Mouse (Mus musculus) limb, embryonic 12.5 days (tissue): ENCODE measurements at regions not wholly inside any gene's neighbourhood (a gene's known extent, or its start where the extent isn't known, plus 50 kb on each side); places are given as distances from the start of the nearest gene placed in this dataset.

Experiments
- ATAC-seq: fragments of 200-750 bp; cut with Nextera tagmentation; 2 replicates; pipeline ENCODE4 v1.8.0; 2017; ENCODE audit warnings: low read depth, moderate TSS enrichment; ENCODE audit not compliant: insufficient number of reproducible peaks, insufficient read depth, low FRiP score, low TSS enrichment
- H3K27ac ChIP-seq: fragments of 300-500 bp; sonication (generic); 2 replicates; pipeline ENCODE4 v1.5.1; 2016; ENCODE audit warnings: mild to moderate bottlenecking, moderate library complexity
- H3K27me3 ChIP-seq: fragments of 300-500 bp; sonication (generic); 2 replicates; pipeline ENCODE4 v1.6.1; 2016; ENCODE audit warnings: mild to moderate bottlenecking, moderate library complexity
- H3K36me3 ChIP-seq: fragments of 300-500 bp; sonication (generic); 2 replicates; pipeline ENCODE4 v1.6.1; 2016; ENCODE audit warnings: mild to moderate bottlenecking, moderate library complexity
- H3K4me1 ChIP-seq: fragments of 300-500 bp; sonication (generic); replicated peaks from 2 replicates; pipeline ENCODE4 v1.6.1; 2016
- H3K4me2 ChIP-seq: fragments of 300-500 bp; sonication (generic); 2 replicates; pipeline ENCODE4 v1.6.1; 2016; ENCODE audit warnings: mild to moderate bottlenecking, moderate library complexity
- H3K4me3 ChIP-seq: fragments of 300-500 bp; sonication (generic); replicated peaks from 2 replicates; pipeline ENCODE4 v1.5.1; 2016; ENCODE audit warnings: mild to moderate bottlenecking
- H3K9ac ChIP-seq: fragments of 300-500 bp; sonication (generic); replicated peaks from 2 replicates; pipeline ENCODE4 v1.6.1; 2016; ENCODE audit warnings: mild to moderate bottlenecking, moderate library complexity
- H3K9me3 ChIP-seq: fragments of 300-500 bp; sonication (generic); 2 replicates; pipeline ENCODE4 v1.6.1; 2016; ENCODE audit warnings: mild to moderate bottlenecking, moderate library complexity
- WGBS: fragments of 180-500 bp; shearing (Covaris S2); methylation state at CpG from one replicate; pipeline ENCODE4 v1.1.7; 2016; 5-methylcytosine and 5-hydroxymethylcytosine counted together

DNA sequence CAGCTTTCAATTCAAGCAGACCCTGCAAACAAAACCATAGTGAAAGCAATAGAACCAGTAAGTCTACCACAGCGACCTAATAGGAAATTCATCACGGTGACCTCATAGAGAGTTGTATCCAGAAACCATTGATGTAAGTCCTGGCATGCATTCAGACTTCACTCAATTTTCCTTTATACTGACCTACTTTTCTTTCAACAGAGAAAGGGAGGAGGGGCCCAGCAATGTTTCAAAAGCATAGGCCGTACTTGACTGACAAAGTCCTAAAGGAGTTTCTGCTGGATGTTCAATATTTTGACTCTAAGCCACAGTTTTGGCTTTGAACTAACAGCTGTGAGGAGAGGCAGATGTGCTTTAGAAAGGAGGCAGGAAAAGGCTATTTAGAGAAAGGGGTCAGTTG, 88.4 kb downstream of the AI593442 start:
- Histone ChIP-seq H3K4me3 (no peak overlapping the region), H3K36me3 (no peaks in the 10 kb centered on the region), H3K4me2 (no peak overlapping the region), H3K4me1 (no peaks in the 10 kb centered on the region), H3K9me3 (no peaks in the 10 kb centered on the region), H3K27ac (no peak overlapping the region), H3K27me3 (no peaks in the 10 kb centered on the region), H3K9ac (no peak overlapping the region)
- 87% methylated on average over 3 of the region's 3 CpGs for WGBS
- ATAC-seq, result no peak

DNA sequence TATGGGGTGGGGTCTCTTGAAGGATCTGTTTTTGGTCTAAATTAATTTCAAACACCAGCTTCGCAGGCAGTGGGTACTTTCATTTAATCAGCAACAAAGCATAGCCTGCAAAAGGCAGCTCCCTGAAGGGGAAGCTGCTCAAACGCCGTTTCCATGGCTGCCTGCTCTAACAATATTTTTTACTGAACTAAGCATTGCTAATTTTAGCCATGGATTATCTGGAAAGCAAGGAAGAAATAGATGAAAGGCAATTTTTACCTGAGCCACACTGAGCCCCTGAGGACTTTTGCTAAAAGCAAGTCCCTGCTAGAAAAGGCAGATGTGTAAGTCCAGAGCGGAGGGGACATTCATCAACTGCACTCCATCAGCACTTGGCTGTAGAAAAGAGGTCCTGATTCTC, 105.5 kb downstream of the AI593442 start:
- 71% methylated on average over 4 of the region's 4 CpGs for WGBS
- no peaks in the 10 kb centered on the region for H3K36me3 ChIP-seq
- H3K4me3 ChIP-seq, result no peak overlapping the region
- no peaks in the 10 kb centered on the region for H3K27me3 ChIP-seq
- H3K4me2 ChIP-seq, result no peak overlapping the region
- no peaks in the 10 kb centered on the region for H3K9me3 ChIP-seq
- no peak overlapping the region for H3K27ac ChIP-seq
- ATAC-seq, result no peak
- H3K9ac ChIP-seq, result no peak overlapping the region
- no peaks in the 10 kb centered on the region for H3K4me1 ChIP-seq

DNA sequence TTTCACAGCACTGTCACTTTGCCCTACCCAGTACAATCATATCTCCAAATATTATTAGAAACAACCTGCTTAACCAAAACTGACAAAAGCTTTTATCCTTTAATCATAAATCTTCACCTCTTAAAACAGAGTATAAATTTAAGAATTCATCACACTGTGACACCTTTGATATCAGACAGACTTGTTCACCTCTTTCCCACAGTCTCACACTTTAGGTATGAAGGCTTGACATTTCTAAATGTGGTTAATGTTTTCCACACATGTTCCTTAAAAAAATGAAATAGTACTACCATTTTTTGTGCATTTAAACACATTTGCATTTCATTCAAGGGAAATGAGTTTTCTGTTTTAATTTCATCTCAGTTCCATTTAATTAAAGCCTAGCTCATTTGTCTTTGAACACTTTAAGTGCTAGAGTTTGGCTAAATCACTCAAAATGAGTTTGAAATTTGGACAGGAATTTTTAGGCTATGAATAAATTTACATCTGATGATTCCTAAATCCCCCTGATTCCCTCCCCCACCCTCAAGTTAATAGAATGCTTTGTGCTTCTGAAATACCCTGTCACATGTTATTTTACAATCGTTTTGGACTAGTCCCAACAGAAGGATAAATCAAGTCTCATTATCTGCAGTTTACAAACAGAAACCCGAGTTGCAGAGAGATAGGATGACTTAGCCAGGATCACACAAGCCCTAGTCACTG, 127.9 kb downstream of the AI593442 start:
- H3K27ac ChIP-seq, result no peak overlapping the region
- 49% methylated on average over 2 of the region's 2 CpGs for WGBS
- H3K4me3 ChIP-seq, result no peak overlapping the region
- no peak overlapping the region for H3K9ac ChIP-seq
- no peaks in the 10 kb centered on the region for H3K27me3 ChIP-seq
- no peak overlapping the region for H3K4me2 ChIP-seq
- H3K4me1 ChIP-seq, result no peaks in the 10 kb centered on the region
- no peak for ATAC-seq
- H3K36me3 ChIP-seq, result no peaks in the 10 kb centered on the region
- H3K9me3 ChIP-seq, result no peaks in the 10 kb centered on the region

DNA sequence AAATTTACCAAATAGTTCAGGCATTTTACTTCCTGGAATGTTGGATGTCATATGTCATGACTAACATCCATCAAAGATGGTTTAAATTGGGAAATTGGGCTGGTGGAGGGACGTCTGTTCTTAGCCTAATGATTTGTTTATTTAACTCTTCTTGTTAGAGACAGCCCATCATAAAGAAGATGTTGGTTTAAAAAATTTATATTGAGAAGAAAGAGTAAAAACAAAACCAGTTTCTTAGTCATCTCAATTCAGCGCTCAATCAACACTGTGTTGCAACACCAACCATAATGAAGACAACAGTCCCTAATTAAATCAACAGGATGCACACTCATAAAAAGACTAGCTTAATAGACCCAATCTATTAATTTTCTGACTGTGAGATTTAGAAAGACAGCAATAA, 133.5 kb downstream of the AI593442 start:
- Histone ChIP-seq H3K4me2 (no peak overlapping the region), H3K4me1 (no peaks in the 10 kb centered on the region), H3K9me3 (no peaks in the 10 kb centered on the region), H3K27me3 (no peaks in the 10 kb centered on the region), H3K27ac (no peak overlapping the region), H3K4me3 (no peak overlapping the region), H3K9ac (no peak overlapping the region), H3K36me3 (no peaks in the 10 kb centered on the region)
- 49% methylated on average over 2 of the region's 2 CpGs for WGBS
- no peak for ATAC-seq

DNA sequence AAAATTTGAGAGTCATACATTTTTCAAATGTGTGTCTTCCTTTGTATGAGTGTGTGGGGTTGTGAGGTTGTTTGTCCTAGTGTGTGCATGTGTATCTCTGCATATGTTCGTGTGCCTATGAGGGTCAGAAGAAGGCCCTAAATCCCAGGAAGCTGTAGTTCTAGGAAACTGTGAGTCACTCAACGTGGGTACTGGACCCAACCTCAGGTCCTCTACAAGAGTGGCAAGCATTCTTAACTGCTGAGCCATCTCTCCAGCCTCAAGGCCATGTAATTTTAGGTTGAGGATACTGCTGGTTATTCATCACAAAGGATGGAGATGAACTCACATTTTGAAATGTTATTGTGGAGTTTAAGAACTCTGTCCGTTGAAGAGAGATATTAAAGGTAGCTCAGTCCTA, 140.5 kb downstream of the AI593442 start:
- Histone ChIP-seq H3K36me3 (no peaks in the 10 kb centered on the region), H3K4me1 (no peaks in the 10 kb centered on the region), H3K27me3 (no peaks in the 10 kb centered on the region), H3K9ac (no peak overlapping the region), H3K27ac (no peak overlapping the region), H3K4me3 (no peak overlapping the region), H3K9me3 (no peaks in the 10 kb centered on the region), H3K4me2 (no peak overlapping the region)
- WGBS, result 78% methylated on average over 3 of the region's 3 CpGs
- ATAC-seq, result no peak

DNA sequence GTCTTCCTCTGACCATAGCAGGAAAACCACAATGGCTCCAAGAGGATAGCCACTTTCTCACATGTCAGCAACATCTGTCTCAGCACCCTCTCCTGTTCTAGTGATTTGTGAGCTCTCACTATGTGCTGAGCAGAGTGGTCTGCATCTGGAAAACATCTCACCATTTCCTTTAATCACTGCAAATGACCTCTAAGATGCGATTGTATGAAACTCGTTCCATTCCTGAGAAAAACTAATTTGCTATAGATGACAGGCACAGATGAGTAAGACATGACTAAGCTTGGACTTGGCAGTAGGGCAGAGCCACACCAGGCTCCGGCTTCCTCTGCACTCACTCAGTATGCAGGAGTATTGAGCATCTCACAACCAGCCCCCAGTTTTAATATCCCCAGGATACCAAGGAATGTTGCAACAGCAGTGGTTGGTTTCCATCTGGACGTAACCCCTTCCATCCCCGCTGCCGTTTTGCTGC, 150.1 kb downstream of the AI593442 start:
- 59% methylated on average over 6 of the region's 6 CpGs for WGBS
- no peaks in the 10 kb centered on the region for H3K27me3 ChIP-seq
- no peak overlapping the region for H3K27ac ChIP-seq
- no peaks in the 10 kb centered on the region for H3K36me3 ChIP-seq
- ATAC-seq, result no peak; the same call in 1 of the 2 replicates
- H3K9me3 ChIP-seq, result no peaks in the 10 kb centered on the region
- H3K4me3 ChIP-seq, result no peak overlapping the region
- H3K4me1 ChIP-seq, result no peaks in the 10 kb centered on the region
- no peak overlapping the region for H3K4me2 ChIP-seq
- H3K9ac ChIP-seq, result no peak overlapping the region

DNA sequence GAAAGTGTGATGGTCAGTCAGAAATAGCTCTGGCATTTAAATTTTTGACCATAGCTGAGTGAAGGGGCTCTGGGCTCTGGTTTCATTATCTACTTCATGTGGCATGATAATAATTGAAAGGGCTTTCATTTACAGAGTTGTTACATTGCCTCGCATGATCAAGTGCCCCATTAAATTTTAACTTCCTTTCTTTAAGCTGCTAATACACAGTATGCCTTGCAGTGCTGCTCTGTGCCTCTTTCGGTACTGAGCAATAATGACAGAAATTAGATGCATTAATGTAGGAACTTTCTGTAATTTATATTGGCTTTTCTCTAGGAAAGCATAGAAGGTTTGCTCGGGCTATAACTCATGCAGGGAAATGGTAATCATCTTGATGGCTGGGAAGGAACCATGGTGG, 179.1 kb downstream of the AI593442 start:
- whole genome bisulfite sequencing, result 53% methylated on average over 3 of the region's 3 CpGs
- no peaks in the 10 kb centered on the region for H3K27me3 ChIP-seq
- H3K4me1 ChIP-seq, result no peaks in the 10 kb centered on the region
- no peak overlapping the region for H3K4me3 ChIP-seq
- H3K36me3 ChIP-seq, result no peaks in the 10 kb centered on the region
- no peak overlapping the region for H3K27ac ChIP-seq
- no peak for ATAC-seq
- 0 out of 2 replicates have a peak, but pooled peaks cover 5% of the 10 kb centered on the region for H3K9me3 ChIP-seq
- H3K4me2 ChIP-seq, result no peak overlapping the region
- H3K9ac ChIP-seq, result no peak overlapping the region

DNA sequence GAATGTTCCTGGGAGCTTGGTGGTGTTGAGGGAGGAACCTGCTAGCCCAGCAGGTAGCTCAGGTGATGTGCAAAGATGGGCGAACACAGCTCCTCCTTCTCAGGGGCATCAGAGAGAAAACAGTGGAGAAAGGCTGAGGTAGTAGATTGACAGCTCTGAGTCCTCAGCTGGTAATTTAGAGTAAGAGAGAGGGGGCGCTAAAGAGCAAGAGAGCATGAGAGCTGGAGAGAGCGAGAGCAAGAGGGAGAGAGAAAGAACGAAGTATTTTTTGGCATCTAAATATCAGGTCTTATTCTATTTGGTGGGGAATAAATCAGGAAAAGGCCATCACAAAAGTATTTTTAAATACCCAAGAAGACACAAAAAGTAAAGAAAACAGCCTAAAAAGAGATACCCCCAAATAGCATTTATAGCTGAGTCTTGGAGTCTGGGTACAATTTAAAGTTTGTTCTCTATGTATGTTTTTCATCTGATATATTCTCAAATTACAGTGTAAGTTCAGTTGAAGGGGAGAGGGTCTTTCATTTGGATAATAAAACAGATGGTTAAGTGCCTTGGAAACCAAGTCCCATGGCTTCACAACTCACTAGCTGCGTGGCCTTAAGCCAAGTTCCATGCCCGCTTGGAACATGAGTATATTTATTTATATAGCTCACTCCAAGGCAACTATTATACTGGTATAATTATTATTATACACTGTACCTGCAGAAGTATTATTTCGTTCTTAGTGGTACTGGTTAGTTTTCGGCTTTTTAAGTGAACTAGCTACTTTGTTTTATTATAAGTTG, 183.9 kb downstream of the AI593442 start:
- 50% methylated on average over 8 of the region's 8 CpGs for WGBS
- no peak overlapping the region for H3K27ac ChIP-seq
- peaks cover 6% of the 10 kb centered on the region; the same call in 1 of the 2 replicates for H3K4me1 ChIP-seq
- no peaks in the 10 kb centered on the region for H3K36me3 ChIP-seq
- no peak overlapping the region for H3K9ac ChIP-seq
- H3K4me2 ChIP-seq, result no peak overlapping the region
- H3K27me3 ChIP-seq, result no peaks in the 10 kb centered on the region
- H3K9me3 ChIP-seq, result no peaks in the 10 kb centered on the region
- no peak overlapping the region for H3K4me3 ChIP-seq
- no peak for ATAC-seq

DNA sequence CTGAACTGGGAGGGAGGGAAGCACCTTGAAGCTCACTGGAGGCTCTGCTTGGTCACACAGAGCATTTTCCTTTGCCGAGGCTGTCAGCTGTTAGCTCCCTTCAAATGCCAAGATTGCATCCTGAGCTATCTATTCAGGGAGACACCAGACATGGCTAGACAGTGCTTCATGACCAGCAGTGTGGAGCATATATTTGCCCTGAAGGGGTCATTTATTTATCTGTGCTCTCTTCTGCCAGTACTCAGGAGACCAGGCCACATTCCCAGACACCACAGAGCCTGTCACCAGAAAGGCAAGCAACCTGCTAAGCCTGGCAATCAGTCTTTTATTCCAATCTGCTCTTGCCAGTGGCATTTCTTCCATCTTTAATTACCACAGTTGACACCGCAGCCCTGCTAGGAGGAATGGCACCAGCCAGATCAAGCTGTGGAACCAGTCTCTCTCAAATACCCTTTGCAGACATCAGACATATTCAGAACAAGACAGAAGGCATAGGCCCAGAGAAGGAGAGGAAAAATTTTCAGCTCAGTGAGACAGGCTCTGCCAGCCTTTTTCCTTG, 186.6 kb downstream of the AI593442 start:
- no peak overlapping the region for H3K9ac ChIP-seq
- no peak overlapping the region for H3K4me2 ChIP-seq
- peaks cover 6% of the 10 kb centered on the region; the same call in 1 of the 2 replicates for H3K4me1 ChIP-seq
- WGBS, result 29% methylated on average over 2 of the region's 2 CpGs
- H3K4me3 ChIP-seq, result no peak overlapping the region
- H3K9me3 ChIP-seq, result no peaks in the 10 kb centered on the region
- H3K27me3 ChIP-seq, result no peaks in the 10 kb centered on the region
- ATAC-seq, result no peak
- H3K27ac ChIP-seq, result no peak overlapping the region
- H3K36me3 ChIP-seq, result no peaks in the 10 kb centered on the region

DNA sequence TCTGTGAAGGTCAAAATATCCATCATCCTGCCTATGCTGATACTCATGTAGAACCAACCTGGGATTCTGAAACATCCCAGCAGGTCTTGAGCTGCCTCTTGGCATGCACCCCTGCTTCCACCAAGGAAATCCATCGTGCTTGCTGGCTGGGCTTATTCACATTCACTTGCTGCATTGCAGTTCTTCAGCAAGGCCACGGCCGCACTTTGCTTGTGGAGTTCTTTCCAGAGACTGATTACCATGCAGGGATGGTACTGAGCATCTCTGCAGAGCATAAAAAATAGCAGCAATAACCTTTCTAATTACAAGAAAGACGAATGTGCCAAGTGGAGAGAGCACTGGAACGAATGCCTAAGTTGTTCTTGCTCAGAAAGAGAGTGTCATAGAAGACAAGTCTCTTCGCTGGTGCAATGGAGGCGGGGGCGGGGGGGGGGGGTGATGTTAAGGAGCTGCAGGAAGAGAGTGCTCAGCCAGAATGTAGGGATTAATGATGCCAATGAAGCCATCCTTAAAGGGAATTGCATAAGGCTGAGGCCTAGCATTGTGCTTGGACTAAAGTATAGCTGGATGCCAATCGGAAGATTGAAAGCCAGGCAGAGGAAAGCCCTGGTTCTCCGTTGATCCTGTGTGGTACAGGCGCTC, 205.9 kb downstream of the AI593442 start:
- Histone ChIP-seq H3K9me3 (no peaks in the 10 kb centered on the region), H3K27ac (no peak overlapping the region), H3K4me1 (no peaks in the 10 kb centered on the region), H3K27me3 (0 out of 2 replicates have a peak, but pooled peaks cover 5% of the 10 kb centered on the region), H3K36me3 (no peaks in the 10 kb centered on the region), H3K4me3 (no peak overlapping the region), H3K9ac (no peak overlapping the region), H3K4me2 (no peak overlapping the region)
- no peak for ATAC-seq
- 79% methylated on average over 11 of the region's 11 CpGs for WGBS

DNA sequence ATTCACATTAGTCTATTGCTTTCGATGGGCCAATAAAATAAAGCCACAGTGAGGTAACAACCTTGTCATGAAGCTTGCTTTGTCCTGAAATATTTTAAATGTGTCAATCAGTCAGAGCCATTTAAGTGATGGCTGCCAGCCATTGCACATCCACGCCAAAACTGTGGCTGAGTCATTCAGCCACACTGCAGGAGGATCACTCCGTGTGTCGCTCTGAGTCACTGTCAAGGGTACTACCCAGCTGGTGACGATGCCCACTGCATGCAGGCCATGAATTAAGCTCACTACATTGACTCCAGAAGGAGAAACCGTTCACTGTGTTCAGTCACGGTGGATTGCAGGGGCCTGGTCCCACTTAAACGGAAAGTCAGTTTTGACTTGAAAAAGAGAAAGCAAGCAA, 206.7 kb downstream of the AI593442 start:
- H3K4me2 ChIP-seq, result no peak overlapping the region
- H3K4me1 ChIP-seq, result no peaks in the 10 kb centered on the region
- H3K4me3 ChIP-seq, result no peak overlapping the region
- H3K9me3 ChIP-seq, result no peaks in the 10 kb centered on the region
- H3K36me3 ChIP-seq, result no peaks in the 10 kb centered on the region
- H3K27me3 ChIP-seq, result 0 out of 2 replicates have a peak, but pooled peaks cover 5% of the 10 kb centered on the region
- H3K27ac ChIP-seq, result no peak overlapping the region
- WGBS, result 82% methylated on average over 8 of the region's 8 CpGs
- H3K9ac ChIP-seq, result no peak overlapping the region
- ATAC-seq, result no peak
